Mouse (Mus musculus) hindlimb bud, embryonic 11.5 days (tissue): ENCODE results near the gene Cops6.

Experiments used
- DNase-seq: peaks from one replicate; pipeline ENCODE4 v3.0.0-alpha.2; 2012; ENCODE audit warnings: low read depth, low spot score; ENCODE audit errors: extremely low spot score

The Cops6 gene

GRCm38 (mm10) chr5:138186950-138187638, 26.2 kb downstream of the Cops6 start, which contains the start of the genes Taf6 and Cnpy4:
TSS of gene Taf6 (minus strand) at chr5:138187451.
TSS of gene Cnpy4 (plus strand) at chr5:138187485.
- peak; percentile 94 for DNase-seq

- peak; percentile 82 for DNase-seq
These were observed 26.9 kb downstream of the Cops6 start for GRCm38 (mm10) chr5:138187661-138188306.

- peak; percentile 94 for DNase-seq
These were observed 33.2 kb downstream of the Cops6 start, which contains the start of gene Mblac1 for GRCm38 (mm10) chr5:138193771-138194727. TSS of gene Mblac1 (plus strand) at chr5:138194314.

- DNase-seq = no peak
These were observed 34.0 kb downstream of the Cops6 start for GRCm38 (mm10) chr5:138194755-138195345.

GRCm38 (mm10) chr5:138195463-138195862, 34.6 kb downstream of the Cops6 start:
- no peak for DNase-seq

GRCm38 (mm10) chr5:138199576-138199975, 38.7 kb downstream of the Cops6 start:
- no peak for DNase-seq

- DNase-seq = no peak
These were observed 41.2 kb downstream of the Cops6 start for GRCm38 (mm10) chr5:138202086-138202485.

- no peak for DNase-seq
These were observed 46.4 kb downstream of the Cops6 start for GRCm38 (mm10) chr5:138207253-138207652.

GRCm38 (mm10) chr5:138207873-138208272, 47.0 kb downstream of the Cops6 start:
- DNase-seq = no peak
